Mouse (Mus musculus): ENCODE results near the gene Plscr4. TPM values are rescaled to one million over a fixed set of nuclear protein-coding genes. Genes with fewer than 3 reads are reported as not detected.

The Plscr4 gene
- total RNA-seq, 1 experiment, result 0.09 TPM

DNA sequence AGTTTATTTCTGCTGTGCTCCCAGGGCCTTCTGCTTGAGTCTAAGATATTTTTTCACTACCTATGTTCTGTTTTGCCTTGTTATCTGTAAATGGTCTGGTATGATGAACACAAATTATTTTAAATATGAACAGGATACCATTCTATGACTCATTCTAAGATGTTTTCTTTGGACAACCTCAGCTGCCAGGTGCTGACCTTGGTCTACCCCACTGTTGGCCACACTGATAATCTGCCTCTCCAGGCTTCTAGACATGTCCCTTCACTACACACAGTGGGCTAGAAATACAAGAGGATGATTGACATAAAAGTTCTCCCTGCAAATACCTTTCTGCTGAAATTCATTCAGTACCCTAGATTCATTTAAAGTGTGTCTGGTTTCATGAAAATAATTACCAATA, 54.5 kb downstream of the Plscr4 start:
- Histone ChIP-seq H3K4me3 (ENCODE audit: insufficient read depth in 1 of 2, low read depth in 1 of 2, low read length in 2 of 2, poor library complexity in 1 of 2, severe bottlenecking in 1 of 2) (no peak overlapping the region), H3K27ac (ENCODE audit: insufficient read depth, low read depth, low read length, poor library complexity, severe bottlenecking) (no peak overlapping the region), H3K36me3 (ENCODE audit: control insufficient read depth, insufficient read depth, low read length, poor library complexity, severe bottlenecking) (no peaks in the 10 kb centered on the region), H3K9ac (ENCODE audit: insufficient read depth, low read depth, low read length, poor library complexity, severe bottlenecking) (no peak overlapping the region), H3K4me1 (ENCODE audit: control insufficient read depth in 2 of 2, insufficient read depth in 2 of 2, low read length in 2 of 2, poor library complexity in 1 of 2) (no peaks in the 10 kb centered on the region), H3K9me3 (ENCODE audit: control insufficient read depth, insufficient read depth, low read depth, low read length) (no peaks in the 10 kb centered on the region)
- in situ Hi-C loops (cut with MboI; ENCODE audit: low sequenced_read_pairs in 2 of 2, unreplicated experiment in 2 of 2), result no loop called here
- no peak for DNase-seq (ENCODE audit: low read depth, low spot score)
- TF ChIP-seq CHD2 (IDR thresholded peaks at IDR 0.05; ENCODE audit: low read depth, low read length), result no peak
- no peak for TF ChIP-seq ZNF384 (IDR thresholded peaks at IDR 0.05; ENCODE audit: low read depth, low read length)
- TF ChIP-seq MAFK (IDR thresholded peaks at IDR 0.05; ENCODE audit: insufficient read depth, low read depth, low read length), result no peak
- TF ChIP-seq ZC3H11A (IDR thresholded peaks at IDR 0.05; ENCODE audit: borderline replicate concordance, low read depth, low read length), result no peak
- TF ChIP-seq HCFC1 (IDR thresholded peaks at IDR 0.05; ENCODE audit: borderline replicate concordance, insufficient read depth, low read length), result no peak

DNA sequence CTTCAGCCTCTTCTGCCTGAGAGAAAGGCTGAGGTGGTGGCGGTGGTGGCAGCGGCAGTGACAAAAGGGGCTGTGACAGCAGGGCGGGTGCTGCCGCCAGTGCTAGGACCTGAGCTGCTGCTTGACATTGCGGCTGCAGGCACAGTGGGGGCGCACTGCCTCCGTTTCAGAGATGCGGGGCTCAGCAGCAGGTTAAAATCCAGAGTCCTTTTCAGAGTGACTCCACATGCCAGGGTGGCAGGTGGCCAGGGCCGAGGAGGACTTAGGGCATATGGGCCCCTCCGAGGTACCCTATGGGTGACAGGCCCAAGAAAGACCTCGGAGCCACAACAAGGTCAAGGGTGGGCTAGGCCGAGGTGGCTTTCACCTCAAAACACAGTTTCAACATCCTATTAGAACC, 59.9 kb downstream of the Plscr4 start:
- Histone ChIP-seq H3K4me1 (ENCODE audit: control insufficient read depth in 2 of 2, insufficient read depth in 2 of 2, low read length in 2 of 2, poor library complexity in 1 of 2) (no peaks in the 10 kb centered on the region), H3K27ac (ENCODE audit: insufficient read depth, low read depth, low read length, poor library complexity, severe bottlenecking) (no peak overlapping the region), H3K4me3 (ENCODE audit: insufficient read depth in 1 of 2, low read depth in 1 of 2, low read length in 2 of 2, poor library complexity in 1 of 2, severe bottlenecking in 1 of 2) (no peak overlapping the region), H3K9me3 (ENCODE audit: control insufficient read depth, insufficient read depth, low read depth, low read length) (no peaks in the 10 kb centered on the region), H3K9ac (ENCODE audit: insufficient read depth, low read depth, low read length, poor library complexity, severe bottlenecking) (no peak overlapping the region), H3K36me3 (ENCODE audit: control insufficient read depth, insufficient read depth, low read length, poor library complexity, severe bottlenecking) (no peaks in the 10 kb centered on the region)
- in situ Hi-C loops (cut with MboI; ENCODE audit: low sequenced_read_pairs in 2 of 2, unreplicated experiment in 2 of 2), result no loop called here
- TF ChIP-seq ZC3H11A (IDR thresholded peaks at IDR 0.05; ENCODE audit: borderline replicate concordance, low read depth, low read length) (no peak), CHD2 (IDR thresholded peaks at IDR 0.05; ENCODE audit: low read depth, low read length) (no peak), ZNF384 (IDR thresholded peaks at IDR 0.05; ENCODE audit: low read depth, low read length) (no peak), HCFC1 (IDR thresholded peaks at IDR 0.05; ENCODE audit: borderline replicate concordance, insufficient read depth, low read length) (no peak)
- DNase-seq (ENCODE audit: low read depth, low spot score), result no peak

DNA sequence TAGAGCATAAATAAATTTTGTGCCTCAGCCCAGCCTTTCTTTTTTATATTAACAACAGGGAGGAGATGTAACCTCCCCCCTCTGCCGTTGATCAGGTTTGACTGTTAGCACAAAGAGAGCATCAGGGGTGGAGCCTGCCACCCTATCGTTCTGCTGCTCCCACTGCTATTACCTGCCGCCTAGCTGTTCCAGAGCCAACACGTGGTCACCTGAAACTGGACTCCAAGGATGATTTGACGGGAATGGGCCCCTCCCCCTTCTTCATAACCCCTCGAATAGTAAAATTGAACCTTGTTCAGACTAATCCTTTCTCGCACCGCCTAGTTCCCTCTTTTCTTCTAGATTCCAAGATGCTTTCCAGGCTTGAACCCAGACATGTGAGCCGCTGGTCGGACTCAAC, 63.6 kb downstream of the Plscr4 start:
- H3K36me3 ChIP-seq (ENCODE audit: control insufficient read depth, insufficient read depth, low read length, poor library complexity, severe bottlenecking), result no peaks in the 10 kb centered on the region
- DNase-seq (ENCODE audit: low read depth, low spot score), result no peak
- no peaks in the 10 kb centered on the region for H3K4me1 ChIP-seq (ENCODE audit: control insufficient read depth in 2 of 2, insufficient read depth in 2 of 2, low read length in 2 of 2, poor library complexity in 1 of 2)
- 0 out of 2 replicates have a peak overlapping the region, but pooled peaks have one; percentile 10 for H3K27ac ChIP-seq (ENCODE audit: insufficient read depth, low read depth, low read length, poor library complexity, severe bottlenecking)
- H3K4me3 ChIP-seq (ENCODE audit: insufficient read depth in 1 of 2, low read depth in 1 of 2, low read length in 2 of 2, poor library complexity in 1 of 2, severe bottlenecking in 1 of 2), result no peak overlapping the region
- in situ Hi-C loops (cut with MboI; ENCODE audit: low sequenced_read_pairs in 2 of 2, unreplicated experiment in 2 of 2), result no loop called here
- TF ChIP-seq MAFK (IDR thresholded peaks at IDR 0.05; ENCODE audit: insufficient read depth, low read depth, low read length) (no peak), ZC3H11A (IDR thresholded peaks at IDR 0.05; ENCODE audit: borderline replicate concordance, low read depth, low read length) (no peak), ZNF384 (IDR thresholded peaks at IDR 0.05; ENCODE audit: low read depth, low read length) (no peak), HCFC1 (IDR thresholded peaks at IDR 0.05; ENCODE audit: borderline replicate concordance, insufficient read depth, low read length) (no peak), CHD2 (IDR thresholded peaks at IDR 0.05; ENCODE audit: low read depth, low read length) (no peak)
- no peak overlapping the region for H3K9ac ChIP-seq (ENCODE audit: insufficient read depth, low read depth, low read length, poor library complexity, severe bottlenecking)
- H3K9me3 ChIP-seq (ENCODE audit: control insufficient read depth, insufficient read depth, low read depth, low read length), result no peaks in the 10 kb centered on the region

DNA sequence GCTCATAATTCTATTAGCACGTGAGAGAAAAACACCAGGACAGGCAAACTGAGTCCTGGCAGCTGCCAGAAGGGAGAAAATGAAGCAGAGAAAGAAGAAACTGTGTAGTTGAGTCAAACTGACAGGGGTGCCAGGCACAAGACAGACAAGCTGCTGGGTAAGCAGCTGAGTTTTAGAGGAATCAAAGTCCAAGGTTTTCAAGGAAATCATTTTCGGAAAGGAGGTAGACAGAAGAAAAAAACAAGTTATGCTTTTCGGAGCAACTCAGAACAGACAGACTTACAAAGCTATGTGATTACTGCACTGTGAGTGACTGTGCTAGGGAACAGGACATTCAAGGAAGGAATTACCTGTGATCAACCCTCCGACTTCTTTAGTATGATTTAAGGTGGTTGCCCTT, 67.3 kb downstream of the Plscr4 start:
- Histone ChIP-seq H3K36me3 (ENCODE audit: control insufficient read depth, insufficient read depth, low read length, poor library complexity, severe bottlenecking) (no peaks in the 10 kb centered on the region), H3K4me1 (ENCODE audit: control insufficient read depth in 2 of 2, insufficient read depth in 2 of 2, low read length in 2 of 2, poor library complexity in 1 of 2) (no peaks in the 10 kb centered on the region), H3K27ac (ENCODE audit: insufficient read depth, low read depth, low read length, poor library complexity, severe bottlenecking) (no peak overlapping the region), H3K4me3 (ENCODE audit: insufficient read depth in 1 of 2, low read depth in 1 of 2, low read length in 2 of 2, poor library complexity in 1 of 2, severe bottlenecking in 1 of 2) (no peak overlapping the region), H3K9me3 (ENCODE audit: control insufficient read depth, insufficient read depth, low read depth, low read length) (no peaks in the 10 kb centered on the region), H3K9ac (ENCODE audit: insufficient read depth, low read depth, low read length, poor library complexity, severe bottlenecking) (no peak overlapping the region)
- no peak for DNase-seq (ENCODE audit: low read depth, low spot score)
- in situ Hi-C loops (cut with MboI; ENCODE audit: low sequenced_read_pairs in 2 of 2, unreplicated experiment in 2 of 2), result no loop called here
- no peak for TF ChIP-seq MAFK (IDR thresholded peaks at IDR 0.05; ENCODE audit: insufficient read depth, low read depth, low read length)
- no peak for TF ChIP-seq ZC3H11A (IDR thresholded peaks at IDR 0.05; ENCODE audit: borderline replicate concordance, low read depth, low read length)
- TF ChIP-seq CHD2 (IDR thresholded peaks at IDR 0.05; ENCODE audit: low read depth, low read length), result no peak
- no peak for TF ChIP-seq ZNF384 (IDR thresholded peaks at IDR 0.05; ENCODE audit: low read depth, low read length)
- no peak for TF ChIP-seq HCFC1 (IDR thresholded peaks at IDR 0.05; ENCODE audit: borderline replicate concordance, insufficient read depth, low read length)

DNA sequence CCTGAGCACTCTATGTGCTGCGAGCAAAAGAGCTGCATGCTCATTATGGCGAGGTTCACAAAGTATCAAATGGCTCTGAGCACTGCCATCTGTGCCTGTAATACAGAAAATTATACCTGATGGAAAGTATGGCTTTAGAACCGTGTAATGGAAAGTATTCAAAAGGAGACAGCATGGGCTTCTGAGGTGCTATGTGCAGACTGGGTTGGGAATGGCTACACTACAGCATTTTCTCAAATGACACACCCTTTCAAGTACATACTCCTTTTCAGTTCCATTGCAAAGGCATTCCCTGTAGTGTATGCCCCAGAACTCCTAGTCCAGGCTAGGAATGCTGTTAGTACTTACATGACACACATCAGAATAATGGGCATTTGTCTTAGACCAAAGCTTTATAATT, 72.9 kb downstream of the Plscr4 start:
- Histone ChIP-seq H3K4me3 (ENCODE audit: insufficient read depth in 1 of 2, low read depth in 1 of 2, low read length in 2 of 2, poor library complexity in 1 of 2, severe bottlenecking in 1 of 2) (no peak overlapping the region), H3K9me3 (ENCODE audit: control insufficient read depth, insufficient read depth, low read depth, low read length) (no peaks in the 10 kb centered on the region), H3K4me1 (ENCODE audit: control insufficient read depth in 2 of 2, insufficient read depth in 2 of 2, low read length in 2 of 2, poor library complexity in 1 of 2) (no peaks in the 10 kb centered on the region), H3K9ac (ENCODE audit: insufficient read depth, low read depth, low read length, poor library complexity, severe bottlenecking) (no peak overlapping the region), H3K36me3 (ENCODE audit: control insufficient read depth, insufficient read depth, low read length, poor library complexity, severe bottlenecking) (no peaks in the 10 kb centered on the region), H3K27ac (ENCODE audit: insufficient read depth, low read depth, low read length, poor library complexity, severe bottlenecking) (no peak overlapping the region)
- no peak for DNase-seq (ENCODE audit: low read depth, low spot score)
- in situ Hi-C loops (cut with MboI; ENCODE audit: low sequenced_read_pairs in 2 of 2, unreplicated experiment in 2 of 2), result no loop called here
- TF ChIP-seq ZC3H11A (IDR thresholded peaks at IDR 0.05; ENCODE audit: borderline replicate concordance, low read depth, low read length) (no peak), CHD2 (IDR thresholded peaks at IDR 0.05; ENCODE audit: low read depth, low read length) (no peak), ZNF384 (IDR thresholded peaks at IDR 0.05; ENCODE audit: low read depth, low read length) (no peak), HCFC1 (IDR thresholded peaks at IDR 0.05; ENCODE audit: borderline replicate concordance, insufficient read depth, low read length) (no peak), MAFK (IDR thresholded peaks at IDR 0.05; ENCODE audit: insufficient read depth, low read depth, low read length) (no peak)
